Mouse (Mus musculus): ENCODE data around the gene Dao.

DNA sequence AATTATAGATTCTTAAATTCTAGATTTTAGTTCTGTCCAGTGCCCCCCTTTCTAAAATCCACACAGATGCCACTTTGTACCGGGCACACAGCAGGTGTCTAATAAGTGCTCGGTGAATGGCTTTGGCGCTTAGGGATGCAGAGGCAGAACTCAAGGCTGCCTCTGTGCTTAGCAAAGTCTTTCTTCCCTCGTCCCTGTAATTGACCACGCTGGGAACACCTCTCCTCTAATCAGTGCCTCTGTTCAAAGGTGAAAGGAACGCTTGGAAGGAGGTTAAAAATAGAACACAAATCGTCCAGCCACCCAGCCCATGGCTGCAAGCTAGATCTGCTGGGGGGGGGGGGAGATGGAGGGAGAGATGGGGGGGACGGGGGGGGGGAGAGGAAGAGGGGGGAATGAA is 37.0 kb downstream of the Dao start:
- no peak for TF ChIP-seq HCFC1 (IDR thresholded peaks at IDR 0.05; ENCODE audit: borderline replicate concordance, insufficient read depth, low read length)
- no peak for TF ChIP-seq MAFK (IDR thresholded peaks at IDR 0.05; ENCODE audit: insufficient read depth, low read depth, low read length)
- TF ChIP-seq ZC3H11A (IDR thresholded peaks at IDR 0.05; ENCODE audit: borderline replicate concordance, low read depth, low read length), result no peak
- TF ChIP-seq CHD2 (IDR thresholded peaks at IDR 0.05; ENCODE audit: low read depth, low read length), result no peak
- TF ChIP-seq ZNF384 (IDR thresholded peaks at IDR 0.05; ENCODE audit: low read depth, low read length), result no peak
